Mouse (Mus musculus): Measurements from ENCODE around the gene Scube3. TPM values are rescaled to one million over a fixed set of nuclear protein-coding genes. Genes with fewer than 3 reads are reported as not detected.

Scube3 gene
- polyA plus RNA-seq, 1 experiment from 2014 or later = 5.8 TPM

DNA sequence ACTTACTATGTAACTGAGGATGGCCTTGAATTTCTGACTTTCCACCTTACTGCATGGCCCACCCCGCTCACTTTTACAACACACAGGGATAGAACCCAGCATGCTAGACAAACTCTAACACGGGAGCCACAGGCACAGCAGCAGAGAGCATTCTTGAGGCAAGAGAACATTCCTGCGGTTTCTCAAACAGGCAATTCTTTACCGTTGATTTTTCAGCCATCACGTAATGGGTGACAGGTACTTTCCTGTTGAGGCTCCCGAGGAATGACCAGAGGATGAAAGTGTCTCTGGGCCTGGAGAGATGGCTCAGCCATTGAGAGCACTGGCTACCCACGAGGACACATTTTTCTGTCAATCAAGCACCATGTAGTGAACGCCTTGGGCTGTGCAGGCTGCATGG lies 17.6 kb upstream of the Scube3 start:
- Histone ChIP-seq H3K27me3 (ENCODE audit: control insufficient read depth, insufficient read depth, low read depth, low read length) (no peaks in the 10 kb centered on the region), H3K9me3 (replicated peaks; ENCODE audit: control insufficient read depth, low read length, poor library complexity, severe bottlenecking) (no peaks in the 10 kb centered on the region), H3K4me3 (ENCODE audit: low read depth, low read length) (no peak overlapping the region), H3K4me1 (ENCODE audit: control insufficient read depth, insufficient read depth, low read length) (no peaks in the 10 kb centered on the region; the same call in 1 of the 2 replicates), H3K36me3 (ENCODE audit: control insufficient read depth, insufficient read depth, low read length) (no peaks in the 10 kb centered on the region), H3K9ac (ENCODE audit: low read depth, low read length) (no peak overlapping the region), H3K27ac (ENCODE audit: low read length) (no peak overlapping the region), H3K4me2 (ENCODE audit: low read length) (no peak overlapping the region)
- 70% methylated on average over 8 of the region's 8 CpGs for WGBS
- ATAC-seq = no peak

GRCm38 (mm10) chr17:28129796-28130195 lies 12.1 kb upstream of the Scube3 start:
- Histone ChIP-seq H3K27ac (ENCODE audit: low read length) (no peak overlapping the region), H3K27me3 (ENCODE audit: control insufficient read depth, insufficient read depth, low read depth, low read length) (no peaks in the 10 kb centered on the region), H3K4me1 (ENCODE audit: control insufficient read depth, insufficient read depth, low read length) (peaks cover 2% of the 10 kb centered on the region; the same call in 1 of the 2 replicates), H3K36me3 (ENCODE audit: control insufficient read depth, insufficient read depth, low read length) (no peaks in the 10 kb centered on the region), H3K9me3 (replicated peaks; ENCODE audit: control insufficient read depth, low read length, poor library complexity, severe bottlenecking) (no peaks in the 10 kb centered on the region), H3K4me3 (ENCODE audit: low read depth, low read length) (no peak overlapping the region), H3K4me2 (ENCODE audit: low read length) (no peak overlapping the region), H3K9ac (ENCODE audit: low read depth, low read length) (no peak overlapping the region)
- 88% methylated on average over 5 of the region's 5 CpGs for WGBS
- no peak for ATAC-seq

GRCm38 (mm10) chr17:28130391-28131125 lies 11.4 kb upstream of the Scube3 start:
- Histone ChIP-seq H3K4me2 (ENCODE audit: low read length) (no peak overlapping the region), H3K9me3 (replicated peaks; ENCODE audit: control insufficient read depth, low read length, poor library complexity, severe bottlenecking) (no peaks in the 10 kb centered on the region), H3K9ac (ENCODE audit: low read depth, low read length) (no peak overlapping the region), H3K4me3 (ENCODE audit: low read depth, low read length) (no peak overlapping the region), H3K4me1 (ENCODE audit: control insufficient read depth, insufficient read depth, low read length) (peaks cover 2% of the 10 kb centered on the region; the same call in 1 of the 2 replicates), H3K27ac (ENCODE audit: low read length) (no peak overlapping the region), H3K27me3 (ENCODE audit: control insufficient read depth, insufficient read depth, low read depth, low read length) (no peaks in the 10 kb centered on the region), H3K36me3 (ENCODE audit: control insufficient read depth, insufficient read depth, low read length) (no peaks in the 10 kb centered on the region)
- WGBS = 67% methylated on average over 5 of the region's 5 CpGs
- no peak for ATAC-seq

DNA sequence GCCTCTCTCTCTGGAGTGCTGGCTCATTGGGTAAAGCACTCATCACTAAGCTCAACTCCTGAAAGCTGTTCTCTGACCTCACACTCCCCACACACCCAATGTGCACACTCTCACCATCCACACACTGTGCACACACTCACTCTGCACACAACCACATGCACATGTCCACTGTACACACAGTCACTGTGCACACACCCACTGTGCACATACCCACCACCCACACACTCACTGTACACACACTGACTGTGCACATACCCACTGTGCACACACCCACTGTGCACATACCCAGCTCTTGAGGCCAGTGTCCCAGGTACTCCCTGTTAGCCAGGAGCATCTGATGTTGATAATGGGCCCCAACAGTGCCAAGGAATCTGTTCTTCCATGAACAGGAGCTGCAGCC lies 10.8 kb upstream of the Scube3 start:
- H3K27ac ChIP-seq (ENCODE audit: low read length) = no peak overlapping the region
- no peak overlapping the region for H3K9ac ChIP-seq (ENCODE audit: low read depth, low read length)
- H3K4me1 ChIP-seq (ENCODE audit: control insufficient read depth, insufficient read depth, low read length) = peaks cover 2% of the 10 kb centered on the region; the same call in 1 of the 2 replicates
- H3K4me3 ChIP-seq (ENCODE audit: low read depth, low read length) = no peak overlapping the region
- H3K4me2 ChIP-seq (ENCODE audit: low read length) = no peak overlapping the region
- no peaks in the 10 kb centered on the region for H3K9me3 ChIP-seq (replicated peaks; ENCODE audit: control insufficient read depth, low read length, poor library complexity, severe bottlenecking)
- no peaks in the 10 kb centered on the region for H3K36me3 ChIP-seq (ENCODE audit: control insufficient read depth, insufficient read depth, low read length)
- ATAC-seq = no peak
- H3K27me3 ChIP-seq (ENCODE audit: control insufficient read depth, insufficient read depth, low read depth, low read length) = no peaks in the 10 kb centered on the region

DNA sequence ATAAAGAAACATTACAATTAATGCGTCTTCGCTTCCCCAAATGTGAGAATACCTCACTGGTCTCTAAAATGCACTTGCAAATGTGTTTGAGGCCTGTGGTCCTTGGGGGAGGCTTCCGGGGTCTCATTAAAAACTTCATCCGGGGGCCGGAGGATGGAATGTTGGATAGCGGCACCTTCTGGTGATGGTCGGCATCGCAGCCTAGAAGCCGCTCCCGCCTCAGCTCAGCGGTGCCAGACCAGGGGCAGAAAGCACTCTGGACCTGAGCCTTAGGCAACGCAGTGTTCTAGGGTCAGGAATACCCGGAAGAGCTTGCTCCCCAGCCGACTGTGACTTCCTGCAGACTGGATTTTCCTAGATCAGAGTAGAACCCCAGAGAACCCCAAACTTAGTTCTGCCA lies 8.7 kb upstream of the Scube3 start:
- WGBS = 8% methylated on average over 14 of the region's 14 CpGs
- peaks cover 2% of the 10 kb centered on the region; the same call in 1 of the 2 replicates for H3K4me1 ChIP-seq (ENCODE audit: control insufficient read depth, insufficient read depth, low read length)
- no peaks in the 10 kb centered on the region for H3K36me3 ChIP-seq (ENCODE audit: control insufficient read depth, insufficient read depth, low read length)
- no peak overlapping the region for H3K9ac ChIP-seq (ENCODE audit: low read depth, low read length)
- H3K27me3 ChIP-seq (ENCODE audit: control insufficient read depth, insufficient read depth, low read depth, low read length) = no peaks in the 10 kb centered on the region
- ATAC-seq = peak; percentile 28; the same call in 1 of the 2 replicates
- H3K4me3 ChIP-seq (ENCODE audit: low read depth, low read length) = no peak overlapping the region
- no peaks in the 10 kb centered on the region for H3K9me3 ChIP-seq (replicated peaks; ENCODE audit: control insufficient read depth, low read length, poor library complexity, severe bottlenecking)
- H3K27ac ChIP-seq (ENCODE audit: low read length) = no peak overlapping the region
- H3K4me2 ChIP-seq (ENCODE audit: low read length) = peak overlapping the region; percentile 23; the same call in 1 of the 2 replicates

GRCm38 (mm10) chr17:28135496-28135895 lies 6.4 kb upstream of the Scube3 start:
- Histone ChIP-seq H3K4me3 (ENCODE audit: low read depth, low read length) (no peak overlapping the region), H3K9ac (ENCODE audit: low read depth, low read length) (no peak overlapping the region), H3K27me3 (ENCODE audit: control insufficient read depth, insufficient read depth, low read depth, low read length) (no peaks in the 10 kb centered on the region), H3K9me3 (replicated peaks; ENCODE audit: control insufficient read depth, low read length, poor library complexity, severe bottlenecking) (no peaks in the 10 kb centered on the region), H3K4me1 (ENCODE audit: control insufficient read depth, insufficient read depth, low read length) (peaks cover 3% of the 10 kb centered on the region; the same call in 1 of the 2 replicates), H3K4me2 (ENCODE audit: low read length) (no peak overlapping the region), H3K36me3 (ENCODE audit: control insufficient read depth, insufficient read depth, low read length) (no peaks in the 10 kb centered on the region), H3K27ac (ENCODE audit: low read length) (no peak overlapping the region)
- 72% methylated on average over 3 of the region's 3 CpGs for WGBS
- ATAC-seq = no peak

- no peak overlapping the region for H3K4me2 ChIP-seq (ENCODE audit: low read length)
- no peak overlapping the region for H3K27ac ChIP-seq (ENCODE audit: low read length)
- peaks cover 10% of the 10 kb centered on the region for H3K4me1 ChIP-seq (ENCODE audit: control insufficient read depth, insufficient read depth, low read length)
- no peak overlapping the region for H3K9ac ChIP-seq (ENCODE audit: low read depth, low read length)
- no peaks in the 10 kb centered on the region for H3K36me3 ChIP-seq (ENCODE audit: control insufficient read depth, insufficient read depth, low read length)
- H3K4me3 ChIP-seq (ENCODE audit: low read depth, low read length) = no peak overlapping the region
- WGBS = 41% methylated on average over 5 of the region's 5 CpGs
- no peak for ATAC-seq
- H3K9me3 ChIP-seq (replicated peaks; ENCODE audit: control insufficient read depth, low read length, poor library complexity, severe bottlenecking) = no peaks in the 10 kb centered on the region
- no peaks in the 10 kb centered on the region for H3K27me3 ChIP-seq (ENCODE audit: control insufficient read depth, insufficient read depth, low read depth, low read length)
Measured at GRCm38 (mm10) chr17:28136266-28136665, 5.7 kb upstream of the Scube3 start.

GRCm38 (mm10) chr17:28138013-28138412 lies 3.9 kb upstream of the Scube3 start:
- WGBS = 91% methylated on average over 8 of the region's 8 CpGs
- no peaks in the 10 kb centered on the region for H3K36me3 ChIP-seq (ENCODE audit: control insufficient read depth, insufficient read depth, low read length)
- no peak overlapping the region for H3K4me3 ChIP-seq (ENCODE audit: low read depth, low read length)
- H3K4me2 ChIP-seq (ENCODE audit: low read length) = no peak overlapping the region
- H3K4me1 ChIP-seq (ENCODE audit: control insufficient read depth, insufficient read depth, low read length) = peaks cover 16% of the 10 kb centered on the region
- no peaks in the 10 kb centered on the region for H3K9me3 ChIP-seq (replicated peaks; ENCODE audit: control insufficient read depth, low read length, poor library complexity, severe bottlenecking)
- H3K27me3 ChIP-seq (ENCODE audit: control insufficient read depth, insufficient read depth, low read depth, low read length) = no peaks in the 10 kb centered on the region
- H3K27ac ChIP-seq (ENCODE audit: low read length) = no peak overlapping the region
- no peak for ATAC-seq
- no peak overlapping the region for H3K9ac ChIP-seq (ENCODE audit: low read depth, low read length)

DNA sequence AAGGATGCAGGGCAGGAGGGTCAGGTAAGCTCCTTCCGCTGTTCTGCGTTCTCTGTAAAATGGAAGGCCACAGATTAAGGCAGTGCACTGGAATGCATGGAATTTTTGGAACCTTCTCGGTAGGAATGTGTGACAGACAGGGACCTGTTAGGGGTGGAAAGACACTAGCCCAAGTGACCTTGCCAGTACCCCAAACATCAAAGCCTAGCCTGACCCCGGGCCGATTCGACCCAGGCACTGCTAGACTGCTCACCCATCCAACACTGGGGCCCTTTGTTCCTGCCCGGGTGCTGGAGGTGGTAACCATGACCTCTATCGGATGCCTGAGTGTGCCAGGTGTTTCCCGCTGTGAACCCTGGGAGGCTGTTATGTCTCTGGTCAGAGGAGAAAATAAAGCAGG lies 3.3 kb upstream of the Scube3 start:
- H3K27me3 ChIP-seq (ENCODE audit: control insufficient read depth, insufficient read depth, low read depth, low read length) = no peaks in the 10 kb centered on the region

More for the DNA sequence above, 3.3 kb upstream of the Scube3 start:
- 77% methylated on average over 9 of the region's 9 CpGs for WGBS
- no peaks in the 10 kb centered on the region for H3K9me3 ChIP-seq (replicated peaks; ENCODE audit: control insufficient read depth, low read length, poor library complexity, severe bottlenecking)
- no peaks in the 10 kb centered on the region for H3K36me3 ChIP-seq (ENCODE audit: control insufficient read depth, insufficient read depth, low read length)
- H3K9ac ChIP-seq (ENCODE audit: low read depth, low read length) = no peak overlapping the region
- no peak overlapping the region for H3K4me3 ChIP-seq (ENCODE audit: low read depth, low read length)
- no peak overlapping the region for H3K27ac ChIP-seq (ENCODE audit: low read length)
- ATAC-seq = no peak
- peaks cover 19% of the 10 kb centered on the region for H3K4me1 ChIP-seq (ENCODE audit: control insufficient read depth, insufficient read depth, low read length)
- H3K4me2 ChIP-seq (ENCODE audit: low read length) = no peak overlapping the region
